Mouse (Mus musculus) MEL (cell line): ENCODE results near the gene Tmem169.

ENCODE experiments used
- CHD1 ChIP-seq: IDR thresholded peaks from 2 replicates; pipeline ENCODE4 v1.6.1; 2012; ENCODE audit warnings: low read depth, mild to moderate bottlenecking, inconsistent platforms, low read length, improper control_type of control experiment
- CTCF ChIP-seq, 3 experiments: IDR thresholded peaks in 2 of 3; conservative IDR thresholded peaks in 1 of 3; 2 replicates each; pipeline ENCODE4 v1.5.1; 2011 to 2012; ENCODE audit warnings: low read length in 3 of 3, low read depth in 2 of 3, mild to moderate bottlenecking in 2 of 3, improper control_type of control experiment in 1 of 3, inconsistent platforms in 1 of 3, mixed read lengths in 1 of 3, moderate library complexity in 1 of 3; ENCODE audit not compliant: control insufficient read depth in 1 of 3, insufficient read depth in 1 of 3, poor library complexity in 1 of 3, severe bottlenecking in 1 of 3
- ELF1 ChIP-seq: IDR thresholded peaks from 2 replicates; pipeline ENCODE4 v1.6.1; 2014; ENCODE audit warnings: low read depth, mild to moderate bottlenecking, inconsistent platforms, low read length, improper control_type of control experiment, moderate library complexity
- ETS1 ChIP-seq: IDR thresholded peaks from 2 replicates; pipeline ENCODE4 v1.6.1; 2012; ENCODE audit warnings: low read depth, mild to moderate bottlenecking, inconsistent platforms, low read length, improper control_type of control experiment, moderate library complexity
- GATA1 ChIP-seq: IDR thresholded peaks from 2 replicates; pipeline ENCODE4 v1.6.1; 2011; ENCODE audit warnings: low read depth, low read length, improper control_type of control experiment
- KAT2A ChIP-seq: conservative IDR thresholded peaks from 2 replicates; pipeline ENCODE4 v1.6.1; 2012; ENCODE audit warnings: low read depth, low read length, improper control_type of control experiment, inconsistent platforms
- MXI1 ChIP-seq: IDR thresholded peaks from 2 replicates; pipeline ENCODE4 v1.6.1; 2011; ENCODE audit warnings: mild to moderate bottlenecking, low read depth, low read length, improper control_type of control experiment
- POLR2A ChIP-seq, 2 experiments: IDR thresholded peaks; 2 replicates each; pipeline ENCODE4 v1.6.1; 2011 to 2012; ENCODE audit warnings: low read length in 2 of 2, mild to moderate bottlenecking in 2 of 2, control low read depth in 1 of 2, improper control_type of control experiment in 1 of 2, low read depth in 1 of 2, moderate library complexity in 1 of 2; ENCODE audit not compliant: control insufficient read depth in 1 of 2, insufficient read depth in 1 of 2, poor library complexity in 1 of 2
- POLR2AphosphoS2 ChIP-seq: IDR thresholded peaks from 2 replicates; pipeline ENCODE4 v1.6.1; 2011; ENCODE audit warnings: low read length, improper control_type of control experiment
- SMC3 ChIP-seq: IDR thresholded peaks from 2 replicates; pipeline ENCODE4 v1.6.1; 2011; ENCODE audit warnings: low read depth, low read length, improper control_type of control experiment
- USF2 ChIP-seq, 2 experiments: IDR thresholded peaks; 2 replicates each; pipeline ENCODE4 v1.6.1; 2011 to 2012; ENCODE audit warnings: improper control_type of control experiment in 2 of 2, low read length in 2 of 2, borderline replicate concordance in 1 of 2, inconsistent platforms in 1 of 2, low read depth in 1 of 2, mild to moderate bottlenecking in 1 of 2; ENCODE audit not compliant: insufficient read depth in 1 of 2

DNA sequence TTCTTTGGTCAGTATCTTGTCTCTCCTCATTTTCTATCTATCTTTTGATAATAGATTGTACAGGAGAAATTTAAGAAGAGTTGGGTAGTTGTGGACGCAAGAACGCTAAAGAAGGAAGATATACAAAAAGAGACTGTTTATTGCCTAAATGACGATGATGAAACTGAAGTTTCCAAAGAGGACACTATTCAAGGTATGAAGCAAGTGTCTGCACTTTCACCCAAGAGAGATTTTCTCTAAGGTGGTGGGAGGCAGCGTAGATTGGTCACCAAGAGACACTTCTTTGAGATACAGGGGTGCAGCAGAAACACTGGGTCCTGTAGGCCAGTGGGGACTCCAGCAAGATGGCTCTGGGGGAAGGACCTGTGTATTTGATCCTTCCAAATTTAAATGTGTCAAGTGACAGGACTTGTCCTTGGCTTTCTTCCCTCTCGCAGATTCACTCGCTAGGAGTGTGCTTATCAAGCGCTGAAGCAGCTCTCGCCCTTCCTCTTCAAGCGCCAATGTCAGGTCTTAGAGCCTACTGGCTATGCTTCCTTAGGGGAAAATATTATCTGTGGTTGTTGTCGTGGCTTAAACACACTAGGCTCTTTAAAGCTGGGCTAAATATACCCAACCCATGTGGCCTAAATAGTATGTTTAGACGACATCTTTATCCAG, 42.1 kb downstream of the Tmem169 start:
- TF ChIP-seq CTCF (IDR thresholded peaks at IDR 0.05 in 2 of 3, conservative IDR thresholded peaks at IDR 0.05 in 1 of 3; ENCODE audit: control insufficient read depth in 1 of 3, insufficient read depth in 1 of 3, low read depth in 2 of 3, low read length in 3 of 3, poor library complexity in 1 of 3, severe bottlenecking in 1 of 3) (no peak), USF2 (IDR thresholded peaks at IDR 0.05; ENCODE audit: borderline replicate concordance in 1 of 2, insufficient read depth in 1 of 2, low read depth in 1 of 2, low read length in 2 of 2) (no peak), POLR2A (IDR thresholded peaks at IDR 0.05; ENCODE audit: control insufficient read depth in 1 of 2, insufficient read depth in 1 of 2, low read depth in 1 of 2, low read length in 2 of 2, poor library complexity in 1 of 2) (no peak), ETS1 (no peak), SMC3 (no peak), POLR2AphosphoS2 (no peak), CHD1 (no peak), GATA1 (no peak), ELF1 (no peak), KAT2A (no peak), MXI1 (no peak)
